In the genomic region with DNA sequence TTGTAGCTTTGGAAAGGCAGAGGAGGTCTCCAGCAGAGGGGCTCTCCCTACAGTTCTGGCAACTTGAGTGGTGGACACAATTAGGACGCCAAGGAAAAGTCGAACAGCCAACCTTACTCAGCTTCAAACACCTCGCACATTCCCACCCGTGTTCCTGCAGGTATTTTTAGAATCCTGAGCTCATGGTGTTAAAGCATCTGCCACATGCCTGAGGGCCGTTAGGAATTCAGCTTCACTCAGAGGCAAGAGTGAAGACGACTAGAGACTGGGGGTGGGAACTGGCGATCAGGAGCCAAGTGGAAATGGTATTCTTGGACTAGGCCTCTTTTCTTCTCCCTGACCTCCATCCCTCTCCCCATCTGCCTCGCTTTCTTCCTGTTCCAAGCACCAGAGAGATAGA, we compare ENCODE assay signal across 19 mouse cellular contexts. TPM values are rescaled to one million over a fixed set of nuclear protein-coding genes. Genes with fewer than 3 reads are reported as not detected.
DNase-seq lines count a peak whose midpoint lies in the region; ATAC-seq and TF ChIP-seq lines count a peak whose summit lies in the region.
"Had no signal": no experiment of that assay in that cellular context is flagged by ENCODE, and none has a peak within 500 bp of the region (broad histone marks: within the 10 kb centered on the region; RNA-seq: fewer than 3 reads in every experiment).

No protein-coding gene starts in this region.

- H3K27ac ChIP-seq in heart, embryonic 10.5 days: peak overlapping the region; percentile 47; the same call in 1 of the 2 replicates
- H3K27ac ChIP-seq in limb, embryonic 15.5 days: 0 out of 2 replicates have a peak overlapping the region, but pooled peaks have one; percentile 4
- no peak overlapping the region for H3K27ac ChIP-seq in limb, embryonic 10.5 days
- peak overlapping the region; percentile 64 for H3K27ac ChIP-seq in embryonic fibroblast, embryonic 13.5 days (ENCODE audit: insufficient read depth, low read length)
- H3K27ac ChIP-seq: hindbrain, embryonic 12.5 days; liver, embryonic 14.5 days; midbrain, embryonic 15.5 days; neural tube, embryonic 13.5 days had no signal

- H3K4me3 ChIP-seq in heart, embryonic 10.5 days: no peak overlapping the region
- H3K4me3 ChIP-seq in limb, embryonic 15.5 days: no peak overlapping the region
- no peak overlapping the region for H3K4me3 ChIP-seq in limb, embryonic 10.5 days
- H3K4me3 ChIP-seq in embryonic fibroblast, embryonic 13.5 days (ENCODE audit: insufficient read depth, low read length): no peak overlapping the region
- H3K4me3 ChIP-seq: erythroblast, embryonic 14.5 days; hindbrain, embryonic 12.5 days; midbrain, embryonic 15.5 days; neural tube, embryonic 13.5 days had no signal

- 42% methylated on average over 8 of the region's 8 CpGs for WGBS in heart, embryonic 10.5 days
- WGBS in limb, embryonic 15.5 days: 60% methylated on average over 8 of the region's 8 CpGs
- 66% methylated on average over 8 of the region's 8 CpGs for WGBS in limb, embryonic 10.5 days

- TF ChIP-seq CTCF in embryonic fibroblast, embryonic 13.5 days (IDR thresholded peaks at IDR 0.05; ENCODE audit: borderline replicate concordance, insufficient read depth, low read length): no peak

- DNase-seq in heart, embryonic 10.5 days (ENCODE audit: low spot score): no peak
- no peak for DNase-seq in heart, postnatal 4 days
- no peak for DNase-seq in limb, embryonic 10.5 days (ENCODE audit: low spot score)
- peak; percentile 29 to 53 for DNase-seq in right cerebral cortex, postnatal 10 days (ENCODE audit: low spot score in 2 of 2)
- no peak for DNase-seq in adrenal gland, postnatal 14 days
- DNase-seq: kidney, postnatal 25 days; lung, postnatal 4 days; thymus, postnatal 14 days had no signal

- no peaks in the 10 kb centered on the region for H3K27me3 ChIP-seq in heart, embryonic 10.5 days (ENCODE audit: insufficient read depth, poor library complexity, severe bottlenecking)
- no peaks in the 10 kb centered on the region for H3K27me3 ChIP-seq in limb, embryonic 15.5 days
- no peaks in the 10 kb centered on the region for H3K27me3 ChIP-seq in limb, embryonic 10.5 days (ENCODE audit: low read depth, poor library complexity, severe bottlenecking)
- H3K27me3 ChIP-seq: hindbrain, embryonic 12.5 days; midbrain, embryonic 15.5 days; neural tube, embryonic 13.5 days had no signal

- H3K9ac ChIP-seq in limb, embryonic 15.5 days: no peak overlapping the region
- H3K9ac ChIP-seq: hindbrain, embryonic 12.5 days; liver, embryonic 14.5 days; midbrain, embryonic 15.5 days; neural tube, embryonic 13.5 days had no signal

- H3K36me3 ChIP-seq in heart, embryonic 10.5 days: no peaks in the 10 kb centered on the region
- H3K36me3 ChIP-seq in limb, embryonic 15.5 days: no peaks in the 10 kb centered on the region
- no peaks in the 10 kb centered on the region for H3K36me3 ChIP-seq in limb, embryonic 10.5 days
- H3K36me3 ChIP-seq: hindbrain, embryonic 12.5 days; midbrain, embryonic 15.5 days had no signal

- ATAC-seq in limb, embryonic 15.5 days (ENCODE audit: insufficient number of reproducible peaks, low FRiP score, low TSS enrichment, low read depth): no peak
- no peak for ATAC-seq in monocyte, adult 5-6 weeks (replicated peaks; ENCODE audit: insufficient number of reproducible peaks, low FRiP score, low TSS enrichment, poor library complexity, severe bottlenecking)
- ATAC-seq: intestine, postnatal 0 days; midbrain, embryonic 15.5 days had no signal

- H3K9me3 ChIP-seq in heart, embryonic 10.5 days: no peaks in the 10 kb centered on the region
- H3K9me3 ChIP-seq in limb, embryonic 15.5 days: no peaks in the 10 kb centered on the region
- no peaks in the 10 kb centered on the region for H3K9me3 ChIP-seq in limb, embryonic 10.5 days (replicated peaks)
- H3K9me3 ChIP-seq: hindbrain, embryonic 12.5 days; midbrain, embryonic 15.5 days; neural tube, embryonic 13.5 days had no signal

- H3K4me1 ChIP-seq in heart, embryonic 10.5 days: no peaks in the 10 kb centered on the region
- H3K4me1 ChIP-seq in limb, embryonic 15.5 days: no peaks in the 10 kb centered on the region
- no peaks in the 10 kb centered on the region for H3K4me1 ChIP-seq in limb, embryonic 10.5 days
- H3K4me1 ChIP-seq in embryonic fibroblast, embryonic 13.5 days (ENCODE audit: control insufficient read depth, insufficient read depth, low read length): peaks cover 3% of the 10 kb centered on the region

- no peak overlapping the region for H3K4me2 ChIP-seq in limb, embryonic 15.5 days
- H3K4me2 ChIP-seq: hindbrain, embryonic 12.5 days; midbrain, embryonic 15.5 days; neural tube, embryonic 13.5 days had no signal

- TF ChIP-seq POLR2A in embryonic fibroblast, embryonic 13.5 days (IDR thresholded peaks at IDR 0.05; ENCODE audit: low read depth, low read length): no peak

RNA-seq across cellular contexts. Expression of a gene that starts 6.8 kb away (rescaled TPM):
- polyA plus RNA-seq in heart, embryonic 10.5 days (2016; fragmentation: Nextera tagmentation; extraction: Ambion mirVana): 7.8 and 8.0 TPM in 2 replicates
- 1 to 10 TPM; 1.1 to 1.6 TPM for total RNA-seq in heart, postnatal 4 days (2021)
- polyA plus RNA-seq in limb, embryonic 15.5 days (2015; fragmentation: Nextera tagmentation; extraction: Ambion mirVana): 2.4 and 4.5 TPM in 2 replicates
- 2.5 and 3.2 TPM in 2 replicates for polyA plus RNA-seq in limb, embryonic 10.5 days (2016; fragmentation: Nextera tagmentation; extraction: Ambion mirVana)
- polyA plus RNA-seq in embryonic fibroblast, embryonic 13.5 days (2011; ENCODE audit: insufficient read length, low read depth, missing spikeins): 1.1 TPM in 1 of 2 replicates, not detected in the other
- 17.4 and 26.3 TPM in 2 replicates for total RNA-seq in adrenal gland, postnatal 14 days (2021)
- 1.3 TPM in 1 of 3 replicates, not detected in the others for total RNA-seq in monocyte, adult 5-6 weeks (2017)
- total RNA-seq: gastrocnemius, adult 18-20 months; MEL had no signal
- polyA plus RNA-seq: erythroblast, embryonic 14.5 days had no signal

RNA-seq across cellular contexts. Expression of a gene that starts 12.5 kb away (rescaled TPM):
- 108 and 118 TPM in 2 replicates for polyA plus RNA-seq in heart, embryonic 10.5 days (2016; fragmentation: Nextera tagmentation; extraction: Ambion mirVana)
- total RNA-seq in heart, postnatal 4 days (2021): 10 to 100 TPM; 97.9 TPM
- 55.3 and 59.3 TPM in 2 replicates for polyA plus RNA-seq in limb, embryonic 15.5 days (2015; fragmentation: Nextera tagmentation; extraction: Ambion mirVana)
- polyA plus RNA-seq in limb, embryonic 10.5 days (2016; fragmentation: Nextera tagmentation; extraction: Ambion mirVana): 85.5 and 93.5 TPM in 2 replicates
- polyA plus RNA-seq in embryonic fibroblast, embryonic 13.5 days (2011; ENCODE audit: insufficient read length, low read depth, missing spikeins): 32.0 and 33.7 TPM in 2 replicates
- total RNA-seq in adrenal gland, postnatal 14 days (2021): 192 and 208 TPM in 2 replicates
- total RNA-seq in monocyte, adult 5-6 weeks (2017): 21.7 to 40.5 TPM (median 35.6 TPM) in 3 replicates

Comparison
In these comparisons a context has a peak if more than half of its experiments do, and no peak if none do; other contexts are left out.
1. DNase-seq: peak in right cerebral cortex, postnatal 10 days (2 of 2); none in heart, embryonic 10.5 days (single experiment), heart, postnatal 4 days (single experiment), limb, embryonic 10.5 days (single experiment) and adrenal gland, postnatal 14 days (single experiment).